Mouse (Mus musculus): ENCODE data around the gene Nabp1. TPM values are rescaled to one million over a fixed set of nuclear protein-coding genes. Genes with fewer than 3 reads are reported as not detected.

The Nabp1 gene
- total and polyA plus RNA-seq, 3 experiments, result 5.4 to 10.0 TPM; not detected in 1

GRCm38 (mm10) chr1:51498601-51499098 is 20.4 kb upstream of the Nabp1 start (continued):
- TF ChIP-seq ZKSCAN1 (IDR thresholded peaks at IDR 0.05; ENCODE audit: low read depth, low read length) (no peak), MYB (IDR thresholded peaks at IDR 0.05; ENCODE audit: low read depth, low read length) (no peak), MAFK (IDR thresholded peaks at IDR 0.05; ENCODE audit: borderline replicate concordance, low read depth, low read length) (no peak)

- H3K4me1 ChIP-seq (ENCODE audit: control insufficient read depth in 1 of 2, insufficient read depth in 2 of 2, low read length in 2 of 2), result no peaks in the 10 kb centered on the region
- H3K27me3 ChIP-seq (ENCODE audit: control insufficient read depth in 1 of 2, insufficient read depth in 2 of 2, low read length in 2 of 2), result no peaks in the 10 kb centered on the region
- DNase-seq (ENCODE audit: low read depth, low spot score), result no peak
- no peaks in the 10 kb centered on the region for H3K36me3 ChIP-seq (ENCODE audit: control insufficient read depth in 1 of 2, insufficient read depth in 2 of 2, low read length in 2 of 2)
- TF ChIP-seq EP300 (IDR thresholded peaks at IDR 0.05; ENCODE audit: low read depth in 1 of 2, low read length in 2 of 2) (no peak), RAD21 (IDR thresholded peaks at IDR 0.05; ENCODE audit: low read depth, low read length) (no peak), NRF1 (IDR thresholded peaks at IDR 0.05; ENCODE audit: insufficient read depth, low read depth, low read length, poor library complexity, severe bottlenecking) (no peak), TCF12 (IDR thresholded peaks at IDR 0.05; ENCODE audit: low read depth, low read length) (no peak), UBTF (IDR thresholded peaks at IDR 0.05; ENCODE audit: borderline replicate concordance, insufficient read depth, low read depth, low read length) (no peak), TBP (IDR thresholded peaks at IDR 0.05; ENCODE audit: low read depth, low read length) (no peak), ZMIZ1 (IDR thresholded peaks at IDR 0.05; ENCODE audit: low read depth, low read length) (no peak), POLR2AphosphoS5 (IDR thresholded peaks at IDR 0.05; ENCODE audit: borderline replicate concordance, low read depth, low read length) (no peak), GABPA (IDR thresholded peaks at IDR 0.05; ENCODE audit: low read depth, low read length) (no peak), ZC3H11A (IDR thresholded peaks at IDR 0.05; ENCODE audit: low read depth, low read length) (no peak), CHD2 (IDR thresholded peaks at IDR 0.05; ENCODE audit: low read length) (no peak), MAX (IDR thresholded peaks at IDR 0.05; ENCODE audit: low read length) (no peak), RCOR1 (IDR thresholded peaks at IDR 0.05; ENCODE audit: low read depth, low read length) (no peak), GATA1 (IDR thresholded peaks at IDR 0.05; ENCODE audit: low read depth, low read length) (no peak), MEF2A (IDR thresholded peaks at IDR 0.05; ENCODE audit: extremely low read depth, insufficient replicate concordance, low read depth, low read length, poor library complexity, severe bottlenecking) (no peak)
- H3K9me3 ChIP-seq (replicated peaks; ENCODE audit: insufficient read depth, low read length), result no peaks in the 10 kb centered on the region
- H3K4me3 ChIP-seq (ENCODE audit: control insufficient read depth in 1 of 2, insufficient read depth in 1 of 2, low read depth in 2 of 2, low read length in 2 of 2), result no peak overlapping the region
- H3K9ac ChIP-seq (ENCODE audit: control insufficient read depth, low read depth, low read length, poor library complexity, severe bottlenecking), result no peak overlapping the region
- no peak overlapping the region for H3K27ac ChIP-seq (ENCODE audit: control insufficient read depth, low read depth, low read length)
- H3K79me2 ChIP-seq (ENCODE audit: control insufficient read depth, insufficient read depth, low read length, poor library complexity), result no peaks in the 10 kb centered on the region
Observed at GRCm38 (mm10) chr1:51496163-51496562, 17.9 kb upstream of the Nabp1 start.

Data from MEL (cell line).